Mouse (Mus musculus) lung, embryonic 15.5 days (tissue): ENCODE measurements around the gene Irs1. TPM values are rescaled to one million over a fixed set of nuclear protein-coding genes. Genes with fewer than 3 reads are reported as not detected.

Experiments
- ATAC-seq: fragments of 200-750 bp; cut with Nextera tagmentation; 2 replicates; pipeline ENCODE4 v1.8.0; 2017; ENCODE audit warnings: moderate number of reproducible peaks, borderline replicate concordance; ENCODE audit not compliant: low FRiP score, low TSS enrichment; ENCODE audit errors: extremely low read depth
- H3K27ac ChIP-seq: fragments of 300-500 bp; sonication (generic); 2 replicates; pipeline ENCODE4 v1.5.1; 2015; ENCODE audit warnings: moderate library complexity, mild to moderate bottlenecking, inconsistent platforms
- H3K27me3 ChIP-seq: fragments of 300-500 bp; sonication (generic); 2 replicates; pipeline ENCODE4 v1.6.1; 2015; ENCODE audit warnings: inconsistent platforms
- H3K36me3 ChIP-seq: fragments of 300-500 bp; sonication (generic); 2 replicates; pipeline ENCODE4 v1.6.1; 2015; ENCODE audit warnings: inconsistent platforms
- H3K4me1 ChIP-seq: fragments of 300-500 bp; sonication (generic); 2 replicates; pipeline ENCODE4 v1.6.1; 2015; ENCODE audit warnings: inconsistent platforms
- H3K4me2 ChIP-seq: fragments of 300-500 bp; sonication (generic); 2 replicates; pipeline ENCODE4 v1.6.1; 2015; ENCODE audit warnings: inconsistent platforms, mild to moderate bottlenecking, moderate library complexity
- H3K4me3 ChIP-seq: fragments of 300-500 bp; sonication (generic); 2 replicates; pipeline ENCODE4 v1.5.1; 2015; ENCODE audit warnings: mild to moderate bottlenecking, inconsistent platforms
- H3K9ac ChIP-seq: fragments of 300-500 bp; sonication (generic); 2 replicates; pipeline ENCODE4 v1.6.1; 2015; ENCODE audit warnings: inconsistent platforms
- H3K9me3 ChIP-seq: fragments of 300-500 bp; sonication (generic); 2 replicates; pipeline ENCODE4 v1.6.1; 2016; ENCODE audit warnings: inconsistent platforms
- WGBS: fragments of 180-500 bp; shearing (Covaris S2); methylation state at CpG from one replicate; pipeline ENCODE4 v1.1.7; 2015; 5-methylcytosine and 5-hydroxymethylcytosine counted together
- polyA plus RNA-seq: library from polyadenylated mRNA; unstranded; fragments of >200 nt; fragmentation: Nextera tagmentation; extraction: Ambion mirVana; gene quantifications from 2 replicates; pipeline ENCODE4 v1.2.1, GENCODE M21; 2015

Irs1 gene
- polyA plus RNA-seq, 1 experiment from 2014 or later, result 12.7 TPM

DNA sequence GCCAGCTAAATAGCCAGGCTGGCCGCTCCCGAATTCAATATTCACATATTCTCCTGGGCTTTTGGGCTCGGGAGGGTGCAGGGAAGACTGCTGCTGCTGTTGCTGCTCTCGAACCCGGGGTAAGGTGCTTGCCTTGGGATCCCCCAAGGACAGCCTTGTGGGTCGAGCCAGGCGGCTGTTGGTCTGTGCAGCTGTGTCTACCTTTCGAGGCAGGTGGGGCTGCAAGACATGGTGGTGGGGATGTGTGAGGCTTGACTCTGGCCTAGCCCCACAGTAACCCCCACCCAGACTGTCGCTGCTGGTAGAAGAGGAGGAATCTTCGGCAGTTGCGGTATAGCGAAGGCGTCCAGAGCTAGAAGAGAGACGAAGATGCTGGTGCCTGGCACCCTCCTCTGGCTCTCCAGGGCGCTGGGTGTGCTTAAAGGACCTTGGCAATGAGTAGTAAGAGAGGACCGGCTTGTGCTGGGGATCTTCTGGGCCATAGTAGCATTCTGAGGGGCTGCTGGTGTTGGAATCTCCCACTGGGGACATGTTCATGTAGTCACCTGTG is 3.4 kb downstream of the Irs1 start:
- H3K36me3 ChIP-seq, result no peaks in the 10 kb centered on the region
- peak overlapping the region; percentile 77 for H3K4me3 ChIP-seq
- H3K27me3 ChIP-seq, result 0 out of 2 replicates have a peak, but pooled peaks cover 5% of the 10 kb centered on the region
- ATAC-seq, result no peak
- H3K9me3 ChIP-seq, result no peaks in the 10 kb centered on the region
- H3K4me1 ChIP-seq, result peaks cover 33% of the 10 kb centered on the region
- H3K9ac ChIP-seq, result peak overlapping the region; percentile 60
- 58% methylated on average over 16 of the region's 16 CpGs for WGBS
- H3K4me2 ChIP-seq, result peak overlapping the region; percentile 84
- H3K27ac ChIP-seq, result peak overlapping the region; percentile 54

DNA sequence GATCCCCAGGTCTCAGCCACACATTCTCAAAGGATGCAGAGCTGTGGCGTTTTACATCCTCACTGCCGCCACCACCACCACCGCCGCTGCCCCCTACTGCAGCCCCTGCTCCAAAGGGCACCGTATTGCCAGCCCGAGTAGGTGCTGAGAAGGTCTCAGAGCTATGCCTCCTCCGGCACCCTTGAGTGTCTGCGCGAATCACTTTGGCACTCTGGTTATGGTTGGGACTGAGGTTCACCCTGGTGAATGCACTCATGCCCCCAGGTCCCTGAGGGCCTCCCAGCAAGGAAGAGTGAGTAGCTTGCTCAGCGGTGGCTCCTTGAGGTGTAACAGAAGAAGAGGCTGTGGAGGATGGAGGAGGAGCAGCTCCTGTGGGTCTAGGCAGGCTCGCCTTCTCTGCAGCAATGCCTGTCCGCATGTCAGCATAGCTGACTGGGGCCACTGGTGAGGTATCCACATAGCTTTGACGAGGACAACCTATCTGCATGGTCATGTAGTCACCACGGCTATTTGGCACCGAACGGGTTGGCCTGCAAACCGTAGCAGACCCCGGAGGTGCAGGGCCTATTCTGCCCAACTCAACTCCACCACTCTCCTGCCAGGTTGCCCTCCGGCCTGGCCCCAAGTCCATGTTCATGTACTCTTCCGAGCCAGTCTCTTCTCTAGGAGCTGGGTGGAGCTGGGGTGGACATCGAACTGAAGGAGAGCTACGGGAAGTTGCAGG is 4.0 kb downstream of the Irs1 start:
- H3K36me3 ChIP-seq, result peaks cover under 1% of the 10 kb centered on the region; the same call in 1 of the 2 replicates
- peak overlapping the region; percentile 77 for H3K4me3 ChIP-seq
- H3K4me2 ChIP-seq, result peak overlapping the region; percentile 84
- H3K27me3 ChIP-seq, result 0 out of 2 replicates have a peak, but pooled peaks cover 5% of the 10 kb centered on the region
- 33% methylated on average over 22 of the region's 22 CpGs for WGBS
- H3K27ac ChIP-seq, result peak overlapping the region; percentile 54
- ATAC-seq, result no peak
- no peaks in the 10 kb centered on the region for H3K9me3 ChIP-seq
- H3K9ac ChIP-seq, result peak overlapping the region; percentile 60
- H3K4me1 ChIP-seq, result peaks cover 33% of the 10 kb centered on the region

GRCm38 (mm10) chr1:82286190-82287051 is 4.8 kb downstream of the Irs1 start:
- Histone ChIP-seq H3K27me3 (0 out of 2 replicates have a peak, but pooled peaks cover 5% of the 10 kb centered on the region), H3K27ac (peak overlapping the region; percentile 54), H3K4me3 (peak overlapping the region; percentile 77), H3K4me1 (peaks cover 35% of the 10 kb centered on the region), H3K4me2 (peak overlapping the region; percentile 84), H3K36me3 (peaks cover 2% of the 10 kb centered on the region; the same call in 1 of the 2 replicates), H3K9ac (peak overlapping the region; percentile 60), H3K9me3 (no peaks in the 10 kb centered on the region)
- no peak for ATAC-seq
- WGBS, result 7% methylated on average over 15 of the region's 15 CpGs

GRCm38 (mm10) chr1:82285461-82286189 is 5.6 kb downstream of the Irs1 start:
- H3K27ac ChIP-seq, result peak overlapping the region; percentile 54
- 0 out of 2 replicates have a peak, but pooled peaks cover 5% of the 10 kb centered on the region for H3K27me3 ChIP-seq
- H3K36me3 ChIP-seq, result peaks cover 2% of the 10 kb centered on the region; the same call in 1 of the 2 replicates
- H3K9me3 ChIP-seq, result no peaks in the 10 kb centered on the region
- 3% methylated on average over 5 of the region's 5 CpGs for WGBS
- H3K4me1 ChIP-seq, result peaks cover 35% of the 10 kb centered on the region
- no peak for ATAC-seq
- peak overlapping the region; percentile 84 for H3K4me2 ChIP-seq
- H3K9ac ChIP-seq, result peak overlapping the region; percentile 60
- peak overlapping the region; percentile 77 for H3K4me3 ChIP-seq

- Histone ChIP-seq H3K36me3 (peaks cover 2% of the 10 kb centered on the region; the same call in 1 of the 2 replicates), H3K4me2 (peak overlapping the region; percentile 84), H3K9me3 (no peaks in the 10 kb centered on the region), H3K27me3 (0 out of 2 replicates have a peak, but pooled peaks cover 5% of the 10 kb centered on the region), H3K27ac (peak overlapping the region; percentile 93), H3K4me1 (peaks cover 40% of the 10 kb centered on the region), H3K4me3 (peak overlapping the region; percentile 77), H3K9ac (peak overlapping the region; percentile 46)
- 4% methylated on average over 4 of the region's 4 CpGs for WGBS
- no peak for ATAC-seq
These were observed 6.8 kb downstream of the Irs1 start for GRCm38 (mm10) chr1:82284403-82284802.

DNA sequence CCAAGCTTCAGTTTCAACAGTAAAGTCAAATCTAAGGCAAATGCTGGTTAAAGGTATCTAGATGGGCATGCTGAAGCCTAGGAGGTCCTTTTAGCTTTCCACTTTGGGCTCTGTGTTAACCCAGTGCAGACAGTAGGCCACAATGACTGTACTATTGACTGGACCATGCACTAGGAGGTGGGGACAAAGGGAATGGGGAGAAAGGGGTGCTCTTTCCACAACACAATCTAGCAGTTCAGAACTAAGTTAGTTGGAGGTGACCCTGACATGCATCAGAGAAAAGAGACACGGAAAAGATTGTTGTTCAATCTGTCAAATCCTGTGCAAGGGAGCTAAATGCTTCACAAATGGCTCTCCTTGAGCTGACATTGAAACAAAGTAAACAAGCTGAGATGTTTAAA is 7.3 kb downstream of the Irs1 start:
- 9% methylated on average over 1 of the region's 1 CpGs for WGBS
- H3K27ac ChIP-seq, result peak overlapping the region; percentile 93
- peaks cover 36% of the 10 kb centered on the region for H3K4me1 ChIP-seq
- peak overlapping the region; percentile 46 for H3K9ac ChIP-seq
- no peak for ATAC-seq
- H3K4me2 ChIP-seq, result peak overlapping the region; percentile 84
- H3K4me3 ChIP-seq, result peak overlapping the region; percentile 77
- H3K36me3 ChIP-seq, result peaks cover 2% of the 10 kb centered on the region; the same call in 1 of the 2 replicates
- no peaks in the 10 kb centered on the region for H3K27me3 ChIP-seq
- H3K9me3 ChIP-seq, result no peaks in the 10 kb centered on the region

DNA sequence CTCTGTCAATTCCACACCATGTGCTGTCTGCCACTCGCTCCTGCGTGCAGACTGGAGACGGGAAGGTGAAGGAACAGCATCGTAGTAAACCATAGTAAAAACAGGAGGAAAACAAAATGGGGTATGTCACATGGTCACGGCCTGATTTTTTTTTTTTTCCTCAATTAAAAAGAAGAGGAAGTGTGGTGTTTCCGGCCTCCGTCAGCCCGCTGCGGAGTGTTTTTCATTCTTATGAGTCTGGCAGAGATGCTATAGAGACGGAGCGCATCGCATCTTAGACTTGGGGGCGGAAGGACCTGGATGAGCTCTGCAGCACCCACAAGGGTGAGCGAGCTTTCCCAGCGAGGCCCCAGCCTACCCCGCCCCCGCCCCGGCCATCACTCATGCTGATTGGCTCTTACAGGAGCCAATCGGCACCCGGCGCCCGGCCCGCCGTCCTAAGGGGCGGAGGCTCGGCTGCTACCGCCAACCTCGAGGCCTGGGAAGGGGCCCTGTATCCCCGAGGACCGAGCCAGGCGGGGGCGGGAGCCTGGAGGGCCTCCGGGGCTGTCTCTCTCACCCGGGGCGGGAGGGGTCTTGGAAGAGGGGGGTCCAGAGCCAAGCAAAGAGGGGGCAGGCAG is 8.1 kb downstream of the Irs1 start:
- H3K9ac ChIP-seq, result peak overlapping the region; percentile 46
- H3K36me3 ChIP-seq, result peaks cover 7% of the 10 kb centered on the region; the same call in 1 of the 2 replicates
- no peaks in the 10 kb centered on the region for H3K9me3 ChIP-seq
- peak; percentile 98 for ATAC-seq
- H3K4me1 ChIP-seq, result peaks cover 28% of the 10 kb centered on the region
- no peaks in the 10 kb centered on the region for H3K27me3 ChIP-seq
- peak overlapping the region; percentile 77 for H3K4me3 ChIP-seq
- peak overlapping the region; percentile 93 for H3K27ac ChIP-seq
- under 1% methylated on average over 35 of the region's 35 CpGs for WGBS
- H3K4me2 ChIP-seq, result peak overlapping the region; percentile 84

- Histone ChIP-seq H3K36me3 (peaks cover 19% of the 10 kb centered on the region), H3K9me3 (no peaks in the 10 kb centered on the region), H3K27me3 (no peaks in the 10 kb centered on the region), H3K4me3 (no peak overlapping the region), H3K4me1 (peaks cover 21% of the 10 kb centered on the region), H3K27ac (no peak overlapping the region), H3K9ac (no peak overlapping the region), H3K4me2 (no peak overlapping the region)
- ATAC-seq, result no peak
- 60% methylated on average over 6 of the region's 6 CpGs for WGBS
These were observed 9.4 kb downstream of the Irs1 start for GRCm38 (mm10) chr1:82281823-82282222.

DNA sequence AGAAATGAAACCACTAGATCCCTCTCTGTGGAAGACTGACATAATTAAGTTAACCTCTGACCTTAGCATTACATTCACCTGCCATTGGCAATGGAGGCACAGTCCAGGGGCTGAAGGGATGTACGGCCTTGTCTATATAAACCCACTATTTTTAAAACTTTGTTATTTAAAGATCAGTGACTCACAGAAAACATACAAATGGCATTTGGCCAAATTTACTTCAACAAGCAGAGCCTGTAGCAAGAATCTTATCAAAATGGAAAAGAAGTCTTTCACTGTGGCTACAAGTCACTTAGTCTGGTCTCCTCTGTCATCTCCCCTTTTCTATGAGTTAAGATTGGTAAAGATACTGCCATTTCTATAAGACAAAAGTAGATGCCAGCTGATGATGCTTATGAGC is 11.4 kb downstream of the Irs1 start:
- ATAC-seq, result no peak
- no peak overlapping the region for H3K27ac ChIP-seq

DNA sequence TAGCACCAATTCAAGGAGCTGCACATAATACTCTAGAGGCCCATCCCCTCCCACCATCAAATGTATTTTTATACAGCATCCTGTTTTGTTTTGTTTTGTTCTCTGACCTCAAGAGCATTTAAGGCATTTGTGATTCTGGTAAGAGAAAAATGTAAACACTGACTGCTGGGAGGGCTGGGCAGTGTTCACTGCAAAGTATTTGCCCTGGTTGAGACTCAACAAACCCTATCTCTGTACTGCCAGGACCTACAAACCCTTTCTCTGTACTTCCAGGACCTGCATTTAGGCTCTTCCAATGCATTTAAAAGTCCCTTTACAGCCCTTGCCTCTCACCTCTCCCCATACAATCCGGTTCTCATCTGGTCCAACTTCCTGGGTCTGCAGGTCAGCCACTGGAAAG is 16.9 kb downstream of the Irs1 start:
- Histone ChIP-seq H3K9me3 (no peaks in the 10 kb centered on the region), H3K36me3 (peaks cover 46% of the 10 kb centered on the region), H3K9ac (no peak overlapping the region), H3K4me2 (no peak overlapping the region), H3K27me3 (no peaks in the 10 kb centered on the region), H3K4me3 (no peak overlapping the region), H3K4me1 (peaks cover 22% of the 10 kb centered on the region), H3K27ac (peak overlapping the region; percentile 11; the same call in 1 of the 2 replicates)
- ATAC-seq, result no peak
- WGBS, result 14% methylated on average over 1 of the region's 1 CpGs

More for the DNA sequence above, 11.4 kb downstream of the Irs1 start:
- Histone ChIP-seq H3K27me3 (no peaks in the 10 kb centered on the region), H3K4me3 (no peak overlapping the region), H3K9me3 (no peaks in the 10 kb centered on the region), H3K36me3 (peaks cover 31% of the 10 kb centered on the region), H3K4me2 (no peak overlapping the region), H3K4me1 (peaks cover 34% of the 10 kb centered on the region), H3K9ac (no peak overlapping the region)
- 38% methylated on average over 1 of the region's 1 CpGs for WGBS

GRCm38 (mm10) chr1:82273529-82273928 is 17.7 kb downstream of the Irs1 start:
- H3K4me2 ChIP-seq, result no peak overlapping the region
- no peak overlapping the region for H3K27ac ChIP-seq
- peaks cover 48% of the 10 kb centered on the region for H3K36me3 ChIP-seq
- H3K27me3 ChIP-seq, result no peaks in the 10 kb centered on the region
- ATAC-seq, result no peak
- 43% methylated on average over 6 of the region's 6 CpGs for WGBS
- no peak overlapping the region for H3K4me3 ChIP-seq
- H3K4me1 ChIP-seq, result peaks cover 21% of the 10 kb centered on the region
- H3K9ac ChIP-seq, result no peak overlapping the region
- H3K9me3 ChIP-seq, result no peaks in the 10 kb centered on the region
